Mouse (Mus musculus) heart, adult 2 months (tissue): ENCODE data around the gene Smc4. TPM values are rescaled to one million over a fixed set of nuclear protein-coding genes. Genes with fewer than 3 reads are reported as not detected.
"Not testable (repeated sequence)": the region's sequence is repeated elsewhere in the genome, so short reads cannot be mapped to it uniquely, and the experiment has no call there.

ENCODE experiments used
- DNase-seq, 2 experiments: peaks; one replicate each; pipeline ENCODE4 v3.0.0; 2021
- H3K27ac ChIP-seq: fragments of 200-600 bp; 2 replicates; pipeline ENCODE4 v1.8.1; 2022
- H3K27me3 ChIP-seq: fragments of 200-500 bp; 2 replicates; pipeline ENCODE4 v1.6.1; 2012; ENCODE audit warnings: mild to moderate bottlenecking, low read length, inconsistent platforms, mixed read lengths; ENCODE audit not compliant: control insufficient read depth, insufficient read depth
- H3K36me3 ChIP-seq: fragments of 200-500 bp; 2 replicates; pipeline ENCODE4 v1.6.1; 2012; ENCODE audit warnings: low read length, inconsistent platforms; ENCODE audit not compliant: control insufficient read depth, insufficient read depth
- H3K4me1 ChIP-seq: fragments of 200-500 bp; 2 replicates; pipeline ENCODE4 v1.6.1; 2011; ENCODE audit warnings: low read length; ENCODE audit not compliant: control insufficient read depth, insufficient read depth
- H3K4me3 ChIP-seq: fragments of 200-600 bp; 2 replicates; pipeline ENCODE4 v1.8.1; 2022
- H3K79me2 ChIP-seq: fragments of 200-500 bp; replicated peaks from 2 replicates; pipeline ENCODE4 v1.6.1; 2012; ENCODE audit warnings: mild to moderate bottlenecking, inconsistent platforms, low read length, moderate library complexity, mixed read lengths; ENCODE audit not compliant: control insufficient read depth, insufficient read depth
- H3K9ac ChIP-seq: fragments of 200-500 bp; 2 replicates; pipeline ENCODE4 v1.6.1; 2012; ENCODE audit warnings: low read depth, mild to moderate bottlenecking, control low read depth, inconsistent platforms, low read length, mixed read lengths
- CTCF ChIP-seq: fragments of 200-600 bp; IDR thresholded peaks from 2 replicates; pipeline ENCODE4 v1.8.1; 2022; ENCODE audit warnings: antibody characterized with exemption, mild to moderate bottlenecking, moderate library complexity
- EP300 ChIP-seq: fragments of 200-500 bp; IDR thresholded peaks from 2 replicates; pipeline ENCODE4 v1.6.1; 2011; ENCODE audit warnings: low read depth, low read length, control low read depth; ENCODE audit not compliant: insufficient read depth
- POLR2A ChIP-seq: fragments of 200-500 bp; IDR thresholded peaks from 2 replicates; pipeline ENCODE4 v1.6.1; 2011; ENCODE audit warnings: mild to moderate bottlenecking, low read depth, low read length, control low read depth; ENCODE audit not compliant: insufficient read depth
- WGBS: fragments of 180-500 bp; shearing (Covaris S2); methylation state at CpG from one replicate; pipeline ENCODE4 v1.1.7; 2018; 5-methylcytosine and 5-hydroxymethylcytosine counted together
- intact Hi-C: fragments of 180-260 bp; cut with DNase I; formaldehyde crosslinking; loops from one replicate; pipeline ENCODE4 v1.15.1; 2025
- polyA plus RNA-seq: library from polyadenylated mRNA; depleted of rRNA; stranded (reverse); fragments of >200 nt; gene quantifications from 2 replicates; pipeline ENCODE4 v1.2.3, GENCODE M21; 2012
- total RNA-seq, 2 experiments: library from RNA; stranded (reverse); gene quantifications; 2 replicates each; pipeline ENCODE4 v1.2.3; 2021

Gene Smc4
- total and polyA plus RNA-seq, 3 experiments = 1.5 to 12.0 (median 11.1) TPM

- peak; percentile 72 to 78 for DNase-seq
- WGBS = under 1% methylated on average over 72 of the region's 72 CpGs
- Histone ChIP-seq H3K79me2 (no peaks in the 10 kb centered on the region), H3K27ac (peak overlapping the region; percentile 95), H3K36me3 (peaks cover 8% of the 10 kb centered on the region), H3K9ac (peak overlapping the region; percentile 87), H3K27me3 (no peaks in the 10 kb centered on the region), H3K4me1 (no peaks in the 10 kb centered on the region), H3K4me3 (peak overlapping the region; percentile 96)
- intact Hi-C loops = loop anchor here (2.0 to 5.0 kb wide), 2 partner anchors 39 to 122 kb away; partner anchors contain the start of genes Kpna4 and Trim59
- TF ChIP-seq EP300 (no peak), CTCF (peak; percentile 40), POLR2A (no peak)
Observed at GRCm38 (mm10) chr3:69005338-69006245, 1.1 kb downstream of the Smc4 start.

DNA sequence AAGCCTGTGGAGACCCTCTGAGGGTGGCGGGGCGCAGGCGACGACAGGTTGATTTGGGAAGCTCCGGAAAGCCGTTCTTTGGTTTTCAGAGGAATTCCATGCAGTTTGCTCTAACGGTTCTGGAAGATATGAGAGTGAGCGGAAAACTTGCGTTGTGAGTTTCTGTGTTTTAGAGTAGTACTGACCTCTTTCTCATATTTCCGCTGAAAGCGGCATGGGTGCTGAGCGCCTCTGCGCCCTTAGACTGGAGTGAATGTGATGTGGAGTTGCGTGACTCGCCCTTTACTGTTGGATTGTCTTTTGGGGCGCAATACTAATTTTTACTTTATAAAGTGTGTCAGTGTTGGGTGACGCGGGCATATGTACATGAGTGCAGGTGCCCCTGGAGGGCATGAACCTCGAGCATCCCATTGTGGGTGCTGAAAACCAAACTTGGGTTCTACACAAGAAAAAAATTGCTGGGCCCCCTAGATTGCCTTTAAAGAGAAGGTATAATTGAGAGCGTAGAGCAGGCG is 1.8 kb downstream of the Smc4 start:
- Histone ChIP-seq H3K4me3 (peak overlapping the region; percentile 96), H3K36me3 (peaks cover 8% of the 10 kb centered on the region), H3K27ac (peak overlapping the region; percentile 95), H3K27me3 (no peaks in the 10 kb centered on the region), H3K79me2 (no peaks in the 10 kb centered on the region), H3K4me1 (no peaks in the 10 kb centered on the region), H3K9ac (peak overlapping the region; percentile 87)
- intact Hi-C loops = loop anchor here (5.0 kb wide), 1 partner anchor 121 kb away; the partner anchor contains the start of gene Kpna4
- peak in 1 of 2 experiments; percentile 30 for DNase-seq
- WGBS = 3% methylated on average over 21 of the region's 21 CpGs
- no peak for TF ChIP-seq POLR2A
- TF ChIP-seq EP300 = no peak
- TF ChIP-seq CTCF = no peak

DNA sequence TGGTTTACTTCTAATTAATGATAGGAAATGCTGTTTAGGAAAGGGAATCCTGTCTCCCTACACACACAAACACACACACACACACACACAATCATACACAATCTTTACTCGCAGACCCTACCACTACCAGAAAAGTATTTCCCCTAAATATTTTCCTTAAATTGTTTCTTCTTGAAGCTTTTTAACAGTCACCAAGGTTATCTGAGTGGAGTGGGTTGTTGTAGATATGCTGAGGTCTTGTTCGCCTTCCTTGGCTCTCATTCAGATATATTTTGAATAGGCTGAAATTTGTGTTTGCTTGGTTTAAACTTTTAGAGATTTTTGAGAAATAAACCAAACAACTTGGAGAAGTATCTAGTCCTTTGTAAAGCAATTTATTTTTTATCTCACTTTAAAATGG is 4.3 kb downstream of the Smc4 start:
- TF ChIP-seq POLR2A (no peak), CTCF (no peak), EP300 (no peak)
- intact Hi-C loops = loop anchor here (5.0 kb wide), 1 partner anchor 118 kb away; the partner anchor contains the start of gene Kpna4
- Histone ChIP-seq H3K27me3 (no peaks in the 10 kb centered on the region), H3K27ac (no peak overlapping the region), H3K4me3 (no peak overlapping the region), H3K4me1 (0 out of 2 replicates have a peak, but pooled peaks cover 1% of the 10 kb centered on the region), H3K36me3 (peaks cover 8% of the 10 kb centered on the region), H3K9ac (no peak overlapping the region), H3K79me2 (0 out of 2 replicates have a peak, but pooled peaks cover 1% of the 10 kb centered on the region)
- DNase-seq = no peak
- WGBS = 47% methylated on average over 2 of the region's 2 CpGs

GRCm38 (mm10) chr3:69017181-69017580 is 12.6 kb downstream of the Smc4 start:
- intact Hi-C loops = no loop called here
- WGBS = 84% methylated on average over 3 of the region's 3 CpGs
- Histone ChIP-seq H3K36me3 (no peaks in the 10 kb centered on the region), H3K4me3 (no peak overlapping the region), H3K27ac (no peak overlapping the region), H3K79me2 (0 out of 2 replicates have a peak, but pooled peaks cover 1% of the 10 kb centered on the region), H3K9ac (no peak overlapping the region), H3K27me3 (no peaks in the 10 kb centered on the region), H3K4me1 (0 out of 2 replicates have a peak, but pooled peaks cover 1% of the 10 kb centered on the region)
- TF ChIP-seq EP300 (no peak), CTCF (no peak)
- peak in 1 of 2 experiments; percentile 6 for DNase-seq

DNA sequence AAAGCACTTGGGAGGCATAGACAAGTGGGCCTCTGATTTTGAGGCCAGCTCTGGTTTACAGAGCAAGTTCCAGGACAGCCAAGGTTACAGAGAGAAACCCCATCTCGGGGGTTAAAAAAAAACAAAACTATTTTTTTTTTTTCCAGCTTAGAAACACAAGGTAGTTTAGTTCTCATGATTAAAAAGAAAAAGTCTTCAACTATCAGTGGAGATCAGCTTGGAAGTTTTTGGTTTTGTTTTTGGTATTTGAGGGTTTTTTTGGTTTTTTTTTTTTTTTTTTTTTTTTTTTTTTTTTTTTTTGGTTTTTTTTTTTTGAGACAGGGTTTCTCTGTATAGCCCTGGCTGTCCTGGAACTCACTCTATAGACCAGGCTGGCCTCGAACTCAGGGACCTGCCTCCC is 14.1 kb downstream of the Smc4 start:
- H3K36me3 ChIP-seq, H3K27me3 ChIP-seq, H3K4me1 ChIP-seq, H3K4me3 ChIP-seq, H3K79me2 ChIP-seq, H3K9ac ChIP-seq, DNase-seq, intact Hi-C loops, H3K27ac ChIP-seq: not testable (repeated sequence)
- WGBS = over 99% methylated on average over 2 of the region's 2 CpGs

- no peak overlapping the region for H3K4me3 ChIP-seq
- TF ChIP-seq CTCF (peak; percentile 53), POLR2A (no peak)
- no peaks in the 10 kb centered on the region for H3K4me1 ChIP-seq
- H3K27me3 ChIP-seq = no peaks in the 10 kb centered on the region
- H3K79me2 ChIP-seq = no peaks in the 10 kb centered on the region
- no peak for DNase-seq
- no peaks in the 10 kb centered on the region for H3K36me3 ChIP-seq
- 91% methylated on average over 2 of the region's 2 CpGs for WGBS
- no peak overlapping the region for H3K9ac ChIP-seq
- no peak overlapping the region for H3K27ac ChIP-seq
- intact Hi-C loops = no loop called here
Observed at GRCm38 (mm10) chr3:69020285-69020684, 15.7 kb downstream of the Smc4 start.
